Mouse (Mus musculus) retina, postnatal 1 day (tissue): ENCODE measurements around the gene Rsph3b.

ENCODE experiments used
- DNase-seq: peaks from one replicate; pipeline ENCODE4 v3.0.0-alpha.2; 2012

The Rsph3b gene

GRCm38 (mm10) chr17:6862040-6862780 is 86.3 kb downstream of the Rsph3b start:
- no peak for DNase-seq

- DNase-seq, result peak; percentile 90
Observed at GRCm38 (mm10) chr17:6861181-6862039, 87.1 kb downstream of the Rsph3b start.

- peak; percentile 43 for DNase-seq
Observed at GRCm38 (mm10) chr17:6860491-6860897, 88.0 kb downstream of the Rsph3b start.

- DNase-seq, result no peak
Observed at GRCm38 (mm10) chr17:6860067-6860466, 88.4 kb downstream of the Rsph3b start.
